Mouse (Mus musculus): ENCODE measurements around the gene Exosc10. TPM values are rescaled to one million over a fixed set of nuclear protein-coding genes. Genes with fewer than 3 reads are reported as not detected.

Gene Exosc10
- polyA plus RNA-seq, 1 experiment = 69.1 TPM

DNA sequence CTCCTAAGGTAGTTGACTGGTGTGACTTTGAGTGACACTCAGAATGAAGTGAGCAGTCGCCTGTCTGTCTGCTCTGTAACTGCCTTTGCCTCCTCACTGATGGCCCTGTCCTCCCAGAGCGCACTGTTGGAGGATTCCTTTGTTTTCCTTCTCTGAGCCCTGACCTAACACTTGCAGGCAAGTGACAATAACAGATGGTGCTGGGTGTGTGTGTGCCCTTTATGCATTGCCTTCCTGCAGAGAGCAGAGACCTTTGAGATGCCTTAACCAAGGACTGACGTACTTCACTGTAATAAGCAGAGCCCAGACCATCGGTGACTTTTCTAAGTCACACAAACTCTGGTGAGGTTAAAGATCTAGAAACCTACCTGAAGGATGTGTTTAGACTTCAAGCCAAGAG, 26.9 kb upstream of the Exosc10 start:
- no peak for DNase-seq
- no peak overlapping the region for H3K4me3 ChIP-seq (ENCODE audit: control insufficient read depth, insufficient read depth, low read length)
- no peaks in the 10 kb centered on the region for H3K27me3 ChIP-seq (ENCODE audit: control insufficient read depth, insufficient read depth, low read length)
- TF ChIP-seq POLR2A (IDR thresholded peaks at IDR 0.05; ENCODE audit: control insufficient read depth, extremely low read depth, insufficient read depth, low read length, poor library complexity) = no peak
- TF ChIP-seq CTCF (IDR thresholded peaks at IDR 0.05; ENCODE audit: borderline replicate concordance, control insufficient read depth, extremely low read depth, insufficient read depth, low read length, poor library complexity) = no peak
- H3K4me1 ChIP-seq (replicated peaks; ENCODE audit: control insufficient read depth, insufficient read depth, low read length) = no peaks in the 10 kb centered on the region
- peaks cover 35% of the 10 kb centered on the region for H3K36me3 ChIP-seq (ENCODE audit: control insufficient read depth, insufficient read depth, low read length)
- WGBS = 95% methylated on average over 4 of the region's 4 CpGs
- no peak overlapping the region for H3K27ac ChIP-seq (ENCODE audit: control insufficient read depth, insufficient read depth, low read length)

GRCm38 (mm10) chr4:148532516-148532915, 25.7 kb upstream of the Exosc10 start:
- H3K4me3 ChIP-seq (ENCODE audit: control insufficient read depth, insufficient read depth, low read length) = no peak overlapping the region
- DNase-seq = no peak
- no peaks in the 10 kb centered on the region for H3K4me1 ChIP-seq (replicated peaks; ENCODE audit: control insufficient read depth, insufficient read depth, low read length)
- H3K36me3 ChIP-seq (ENCODE audit: control insufficient read depth, insufficient read depth, low read length) = peaks cover 31% of the 10 kb centered on the region
- TF ChIP-seq CTCF (IDR thresholded peaks at IDR 0.05; ENCODE audit: borderline replicate concordance, control insufficient read depth, extremely low read depth, insufficient read depth, low read length, poor library complexity) (no peak), POLR2A (IDR thresholded peaks at IDR 0.05; ENCODE audit: control insufficient read depth, extremely low read depth, insufficient read depth, low read length, poor library complexity) (no peak)
- 97% methylated on average over 3 of the region's 3 CpGs for WGBS
- no peak overlapping the region for H3K27ac ChIP-seq (ENCODE audit: control insufficient read depth, insufficient read depth, low read length)
- no peaks in the 10 kb centered on the region for H3K27me3 ChIP-seq (ENCODE audit: control insufficient read depth, insufficient read depth, low read length)

DNA sequence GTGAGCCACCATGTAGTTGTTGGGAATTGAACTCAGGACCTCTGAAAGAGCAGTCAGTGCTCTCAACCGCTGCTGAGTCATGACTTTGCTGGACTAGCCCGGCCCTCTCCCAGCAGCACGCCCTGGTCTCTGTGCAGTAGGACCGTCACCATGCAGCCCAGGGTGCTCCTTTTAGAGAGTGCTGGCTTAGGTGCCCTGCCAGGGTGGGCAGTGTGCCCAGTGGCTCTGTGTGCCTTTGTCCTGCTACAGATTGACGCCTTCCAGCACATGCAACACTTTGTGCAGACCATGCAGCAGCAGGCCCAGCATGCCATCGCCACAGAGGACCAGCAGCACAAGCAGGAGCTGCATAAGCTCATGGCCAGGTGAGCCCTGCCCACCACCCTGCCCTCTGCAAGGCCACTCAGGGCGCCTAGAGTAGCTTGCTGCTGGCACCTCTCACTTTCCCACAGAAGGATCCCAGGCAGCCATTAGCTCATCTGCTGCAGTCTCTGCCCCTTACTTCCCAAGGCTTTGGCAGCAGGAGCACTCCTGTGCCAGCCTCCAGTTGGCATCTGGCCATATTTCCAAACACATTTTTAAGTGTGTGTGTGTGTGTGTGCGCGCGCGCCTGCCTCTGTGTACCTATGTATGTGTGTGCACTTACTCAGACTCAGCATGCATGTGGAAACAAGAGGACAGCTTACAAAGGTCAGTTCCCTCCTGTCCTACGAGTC, 24.5 kb upstream of the Exosc10 start:
- WGBS = 98% methylated on average over 12 of the region's 12 CpGs
- Histone ChIP-seq H3K36me3 (ENCODE audit: control insufficient read depth, insufficient read depth, low read length) (peaks cover 39% of the 10 kb centered on the region), H3K4me1 (replicated peaks; ENCODE audit: control insufficient read depth, insufficient read depth, low read length) (no peaks in the 10 kb centered on the region), H3K27ac (ENCODE audit: control insufficient read depth, insufficient read depth, low read length) (no peak overlapping the region), H3K27me3 (ENCODE audit: control insufficient read depth, insufficient read depth, low read length) (no peaks in the 10 kb centered on the region), H3K4me3 (ENCODE audit: control insufficient read depth, insufficient read depth, low read length) (no peak overlapping the region)
- no peak for DNase-seq
- no peak for TF ChIP-seq POLR2A (IDR thresholded peaks at IDR 0.05; ENCODE audit: control insufficient read depth, extremely low read depth, insufficient read depth, low read length, poor library complexity)
- no peak for TF ChIP-seq CTCF (IDR thresholded peaks at IDR 0.05; ENCODE audit: borderline replicate concordance, control insufficient read depth, extremely low read depth, insufficient read depth, low read length, poor library complexity)

GRCm38 (mm10) chr4:148535876-148536275, 22.4 kb upstream of the Exosc10 start:
- WGBS = 96% methylated on average over 3 of the region's 3 CpGs
- no peak for DNase-seq
- TF ChIP-seq POLR2A (IDR thresholded peaks at IDR 0.05; ENCODE audit: control insufficient read depth, extremely low read depth, insufficient read depth, low read length, poor library complexity) (no peak), CTCF (IDR thresholded peaks at IDR 0.05; ENCODE audit: borderline replicate concordance, control insufficient read depth, extremely low read depth, insufficient read depth, low read length, poor library complexity) (no peak)
- Histone ChIP-seq H3K27me3 (ENCODE audit: control insufficient read depth, insufficient read depth, low read length) (no peaks in the 10 kb centered on the region), H3K36me3 (ENCODE audit: control insufficient read depth, insufficient read depth, low read length) (peaks cover 48% of the 10 kb centered on the region), H3K27ac (ENCODE audit: control insufficient read depth, insufficient read depth, low read length) (no peak overlapping the region), H3K4me1 (replicated peaks; ENCODE audit: control insufficient read depth, insufficient read depth, low read length) (no peaks in the 10 kb centered on the region), H3K4me3 (ENCODE audit: control insufficient read depth, insufficient read depth, low read length) (no peak overlapping the region)

DNA sequence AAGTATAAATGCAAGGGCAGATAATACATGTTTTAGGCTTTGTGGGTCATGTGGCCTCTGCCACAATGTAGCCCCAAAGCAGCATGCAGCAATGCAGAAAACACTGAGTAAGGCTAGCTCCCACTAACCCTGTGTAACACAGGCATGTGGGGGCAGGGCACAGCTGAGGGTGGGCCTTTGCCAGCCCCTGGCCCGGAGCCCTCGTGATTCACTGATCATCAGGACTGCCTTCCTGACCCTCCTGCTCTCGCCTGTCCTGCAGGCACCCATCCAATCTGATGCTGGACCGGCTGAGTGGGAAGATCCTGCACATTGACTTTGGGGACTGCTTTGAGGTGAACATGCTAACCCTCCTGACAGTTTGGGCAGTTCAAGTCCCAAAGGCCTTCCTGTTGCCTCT, 9.1 kb upstream of the Exosc10 start:
- Histone ChIP-seq H3K27me3 (ENCODE audit: control insufficient read depth, insufficient read depth, low read length) (no peaks in the 10 kb centered on the region), H3K27ac (ENCODE audit: control insufficient read depth, insufficient read depth, low read length) (no peak overlapping the region), H3K4me1 (replicated peaks; ENCODE audit: control insufficient read depth, insufficient read depth, low read length) (no peaks in the 10 kb centered on the region), H3K4me3 (ENCODE audit: control insufficient read depth, insufficient read depth, low read length) (no peak overlapping the region), H3K36me3 (ENCODE audit: control insufficient read depth, insufficient read depth, low read length) (peaks cover 64% of the 10 kb centered on the region)
- no peak for DNase-seq
- TF ChIP-seq CTCF (IDR thresholded peaks at IDR 0.05; ENCODE audit: borderline replicate concordance, control insufficient read depth, extremely low read depth, insufficient read depth, low read length, poor library complexity) (no peak), POLR2A (IDR thresholded peaks at IDR 0.05; ENCODE audit: control insufficient read depth, extremely low read depth, insufficient read depth, low read length, poor library complexity) (no peak)
- 97% methylated on average over 4 of the region's 4 CpGs for WGBS

GRCm38 (mm10) chr4:148557766-148558165, 463 bp upstream of the Exosc10 start:
- WGBS = 34% methylated on average over 6 of the region's 6 CpGs
- no peak for DNase-seq
- Histone ChIP-seq H3K4me1 (replicated peaks; ENCODE audit: control insufficient read depth, insufficient read depth, low read length) (peaks cover 10% of the 10 kb centered on the region), H3K27me3 (ENCODE audit: control insufficient read depth, insufficient read depth, low read length) (no peaks in the 10 kb centered on the region), H3K4me3 (ENCODE audit: control insufficient read depth, insufficient read depth, low read length) (peak overlapping the region; percentile 82), H3K36me3 (ENCODE audit: control insufficient read depth, insufficient read depth, low read length) (peaks cover 40% of the 10 kb centered on the region), H3K27ac (ENCODE audit: control insufficient read depth, insufficient read depth, low read length) (no peak overlapping the region)
- TF ChIP-seq POLR2A (IDR thresholded peaks at IDR 0.05; ENCODE audit: control insufficient read depth, extremely low read depth, insufficient read depth, low read length, poor library complexity) (no peak), CTCF (IDR thresholded peaks at IDR 0.05; ENCODE audit: borderline replicate concordance, control insufficient read depth, extremely low read depth, insufficient read depth, low read length, poor library complexity) (no peak)
